Mouse (Mus musculus) hematopoietic stem cell, adult 5-6 weeks (primary cell): Measurements from ENCODE around the gene Frem1. TPM values are rescaled to one million over a fixed set of nuclear protein-coding genes. Genes with fewer than 3 reads are reported as not detected.

Experiments used
- ATAC-seq, 2 experiments: fragments of 125-278 bp in 1 of 2; replicated peaks in 1 of 2; 2 replicates each; pipeline ENCODE4 v1.8.0; 2016 to 2017; ENCODE audit warnings: inconsistent platforms in 2 of 2, mild to moderate bottlenecking in 2 of 2, moderate number of reproducible peaks in 2 of 2, low read depth in 1 of 2, moderate TSS enrichment in 1 of 2; ENCODE audit not compliant: low FRiP score in 2 of 2, poor library complexity in 2 of 2, severe bottlenecking in 2 of 2, insufficient read depth in 1 of 2, low TSS enrichment in 1 of 2
- total RNA-seq: library from RNA; stranded (forward); fragments of 172-1452, 232-1000 nt; gene quantifications from 2 replicates; pipeline ENCODE4 v1.2.3, GENCODE M21; 2017

Gene Frem1
- total RNA-seq, 1 experiment from 2014 or later: not detected

- ATAC-seq: no peak
These were observed 102.6 kb downstream of the Frem1 start for GRCm38 (mm10) chr4:82949511-82949910.

GRCm38 (mm10) chr4:82946721-82947120 is 105.4 kb downstream of the Frem1 start:
- no peak for ATAC-seq

- ATAC-seq: no peak
These were observed 105.9 kb downstream of the Frem1 start for GRCm38 (mm10) chr4:82946276-82946612.

- no peak for ATAC-seq
These were observed 106.4 kb downstream of the Frem1 start for GRCm38 (mm10) chr4:82945572-82946275.

GRCm38 (mm10) chr4:82940680-82941079 is 111.5 kb downstream of the Frem1 start:
- no peak for ATAC-seq

GRCm38 (mm10) chr4:82940248-82940647 is 111.9 kb downstream of the Frem1 start:
- peak; percentile 48 to 87 for ATAC-seq

GRCm38 (mm10) chr4:82934308-82934707 is 117.8 kb downstream of the Frem1 start:
- peak; percentile 80 to 85 for ATAC-seq

- peak; percentile 93 to 96 for ATAC-seq
These were observed 118.4 kb downstream of the Frem1 start for GRCm38 (mm10) chr4:82933698-82934210.

GRCm38 (mm10) chr4:82930079-82930478 is 122.1 kb downstream of the Frem1 start:
- ATAC-seq: no peak

- ATAC-seq: peak in 1 of 2 experiments; percentile 29; a peak in 2 of 4 replicates
These were observed 130.2 kb downstream of the Frem1 start for GRCm38 (mm10) chr4:82921962-82922361.

GRCm38 (mm10) chr4:82918625-82919024 is 133.5 kb downstream of the Frem1 start:
- peak; percentile 39 to 66; a peak in 2 of 4 replicates for ATAC-seq

GRCm38 (mm10) chr4:82916678-82917050 is 135.5 kb downstream of the Frem1 start:
- no peak for ATAC-seq

- ATAC-seq: no peak
These were observed 136.0 kb downstream of the Frem1 start for GRCm38 (mm10) chr4:82916003-82916677.

- no peak for ATAC-seq
These were observed 136.6 kb downstream of the Frem1 start for GRCm38 (mm10) chr4:82915576-82915975.

- no peak for ATAC-seq
These were observed 137.5 kb downstream of the Frem1 start for GRCm38 (mm10) chr4:82914601-82915143.

- no peak for ATAC-seq
These were observed 156.9 kb downstream of the Frem1 start for GRCm38 (mm10) chr4:82895227-82895626.

GRCm38 (mm10) chr4:82892247-82892646 is 159.9 kb downstream of the Frem1 start:
- no peak for ATAC-seq

- no peak for ATAC-seq
These were observed 160.6 kb downstream of the Frem1 start for GRCm38 (mm10) chr4:82891566-82891965.
